Mouse (Mus musculus) E14TG2a.4 (cell line): ENCODE measurements at regions not wholly inside any gene's neighbourhood (a gene's known extent, or its start where the extent isn't known, plus 50 kb on each side); places are given as distances from the start of the nearest gene placed in this dataset.
"Not testable (repeated sequence)": the region's sequence is repeated elsewhere in the genome, so short reads cannot be mapped to it uniquely, and the experiment has no call there.

Source experiments
- H3K27me3 ChIP-seq: 2 replicates; pipeline ENCODE4 v1.6.1; 2014; ENCODE audit warnings: low read length, control low read depth; ENCODE audit not compliant: insufficient read depth
- H3K36me3 ChIP-seq: 2 replicates; pipeline ENCODE4 v1.6.1; 2014; ENCODE audit warnings: low read length, control low read depth; ENCODE audit not compliant: insufficient read depth
- H3K4me1 ChIP-seq: replicated peaks from 2 replicates; pipeline ENCODE4 v1.6.1; 2014; ENCODE audit warnings: low read depth, low read length, control low read depth
- H3K4me3 ChIP-seq: replicated peaks from 2 replicates; pipeline ENCODE4 v1.5.1; 2014; ENCODE audit warnings: mild to moderate bottlenecking, low read length
- H3K9me3 ChIP-seq: 2 replicates; pipeline ENCODE4 v1.6.1; 2014; ENCODE audit warnings: low read length, control low read depth
- CTCF ChIP-seq: conservative IDR thresholded peaks from 2 replicates; pipeline ENCODE4 v1.5.1; 2014; ENCODE audit warnings: low read length
- NANOG ChIP-seq: IDR thresholded peaks from 2 replicates; pipeline ENCODE4 v1.6.1; 2014; ENCODE audit warnings: borderline replicate concordance, low read length, mixed read lengths
- POU5F1 ChIP-seq: IDR thresholded peaks from 2 replicates; pipeline ENCODE4 v1.6.1; 2014; ENCODE audit warnings: low read length, borderline replicate concordance

DNA sequence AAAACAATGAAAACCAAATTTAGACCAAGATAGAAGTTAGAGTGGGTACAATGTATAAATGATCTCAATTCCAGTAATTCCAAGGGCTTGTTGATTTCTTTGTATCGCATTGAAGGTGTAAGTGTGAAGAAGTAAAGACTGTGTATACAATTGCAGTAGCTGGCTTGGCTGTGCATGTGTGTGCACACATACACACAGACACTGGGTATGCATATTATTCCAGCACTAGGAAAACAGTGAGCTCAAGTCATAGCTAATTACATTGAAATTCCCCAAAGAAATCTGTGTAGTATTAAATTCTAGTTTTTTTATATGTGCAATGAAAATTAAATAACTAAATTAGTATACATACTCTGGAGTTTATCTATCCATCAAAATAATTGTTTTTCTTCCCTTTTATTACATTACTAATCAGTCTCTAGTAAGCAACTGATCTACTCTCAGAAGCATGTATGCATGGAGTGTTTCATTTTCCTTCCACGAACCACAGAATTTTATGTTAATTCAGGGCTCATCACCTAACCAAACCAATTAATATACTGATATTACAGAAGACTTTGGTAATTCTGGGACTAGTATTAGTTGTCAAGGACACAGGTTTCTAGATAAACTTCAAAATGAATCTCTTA, 56.5 kb downstream of the Gm8797 start:
- Histone ChIP-seq H3K4me1 (no peaks in the 10 kb centered on the region), H3K9me3 (no peaks in the 10 kb centered on the region), H3K4me3 (no peak overlapping the region), H3K36me3 (no peaks in the 10 kb centered on the region), H3K27me3 (no peaks in the 10 kb centered on the region)
- TF ChIP-seq POU5F1 = no peak
- no peak for TF ChIP-seq CTCF
- TF ChIP-seq NANOG = no peak

DNA sequence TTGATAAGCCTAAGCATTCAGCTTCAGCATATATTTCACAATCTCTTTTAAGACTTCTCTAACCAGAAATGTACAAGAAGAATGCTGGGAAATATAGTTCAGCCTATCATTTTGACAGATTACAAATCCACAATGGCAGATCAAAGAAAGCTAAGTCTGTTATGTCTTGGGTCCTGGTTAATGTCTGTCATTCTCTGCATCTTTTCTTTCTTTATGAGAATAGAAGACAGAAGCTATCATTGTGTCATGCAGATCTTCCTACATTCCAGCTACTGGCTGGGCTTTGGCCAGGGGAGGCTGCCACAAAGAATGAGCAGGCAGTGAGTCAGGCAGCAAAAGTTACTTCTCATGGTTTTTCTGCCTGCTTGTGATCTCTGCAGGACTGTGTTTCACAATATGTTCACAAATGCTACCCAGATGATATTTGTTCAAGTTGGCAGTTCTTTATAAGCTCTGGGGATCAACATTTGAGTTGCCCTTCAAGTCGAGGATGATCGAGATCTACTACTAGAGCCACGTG, 60.5 kb downstream of the Gm8797 start:
- H3K4me3 ChIP-seq = no peak overlapping the region
- H3K4me1 ChIP-seq = no peaks in the 10 kb centered on the region
- no peak for TF ChIP-seq POU5F1
- TF ChIP-seq CTCF = no peak
- no peak for TF ChIP-seq NANOG
- H3K36me3 ChIP-seq = no peaks in the 10 kb centered on the region
- no peaks in the 10 kb centered on the region for H3K9me3 ChIP-seq
- no peaks in the 10 kb centered on the region for H3K27me3 ChIP-seq

DNA sequence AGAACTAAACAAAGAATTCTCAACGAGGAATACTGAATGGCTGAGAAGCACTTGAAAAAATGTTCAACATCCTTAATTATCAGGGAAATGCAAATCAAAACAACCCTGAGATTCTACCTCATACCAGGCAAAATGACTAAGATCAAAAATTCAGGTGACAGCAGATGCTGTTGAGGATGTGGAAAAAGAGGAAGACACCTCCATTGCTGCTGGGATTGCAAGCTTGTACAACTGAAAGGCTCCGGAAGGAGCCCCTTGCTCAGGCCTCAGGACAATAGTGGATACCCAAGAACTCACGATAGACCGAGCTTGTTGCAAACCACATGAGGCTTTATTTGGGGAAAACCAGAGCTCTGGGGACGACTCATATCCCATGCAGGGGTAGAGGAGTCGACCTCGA, 69.6 kb downstream of the Gm8797 start:
- H3K4me1 ChIP-seq, H3K27me3 ChIP-seq, H3K9me3 ChIP-seq, H3K4me3 ChIP-seq, H3K36me3 ChIP-seq: not testable (repeated sequence)

DNA sequence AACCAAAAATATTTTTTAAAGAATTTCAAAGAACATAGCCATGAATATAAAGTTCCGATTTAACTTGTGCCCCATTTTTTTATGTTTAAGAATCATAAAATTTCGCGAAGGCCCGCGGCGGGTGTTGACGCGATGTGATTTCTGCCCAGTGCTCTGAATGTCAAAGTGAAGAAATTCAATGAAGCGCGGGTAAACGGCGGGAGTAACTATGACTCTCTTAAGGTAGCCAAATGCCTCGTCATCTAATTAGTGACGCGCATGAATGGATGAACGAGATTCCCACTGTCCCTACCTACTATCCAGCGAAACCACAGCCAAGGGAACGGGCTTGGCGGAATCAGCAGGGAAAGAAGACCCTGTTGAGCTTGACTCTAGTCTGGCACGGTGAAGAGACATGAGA, 109.6 kb downstream of the Gm8797 start:
- H3K4me1 ChIP-seq, H3K36me3 ChIP-seq, H3K27me3 ChIP-seq, H3K9me3 ChIP-seq, H3K4me3 ChIP-seq: not testable (repeated sequence)

DNA sequence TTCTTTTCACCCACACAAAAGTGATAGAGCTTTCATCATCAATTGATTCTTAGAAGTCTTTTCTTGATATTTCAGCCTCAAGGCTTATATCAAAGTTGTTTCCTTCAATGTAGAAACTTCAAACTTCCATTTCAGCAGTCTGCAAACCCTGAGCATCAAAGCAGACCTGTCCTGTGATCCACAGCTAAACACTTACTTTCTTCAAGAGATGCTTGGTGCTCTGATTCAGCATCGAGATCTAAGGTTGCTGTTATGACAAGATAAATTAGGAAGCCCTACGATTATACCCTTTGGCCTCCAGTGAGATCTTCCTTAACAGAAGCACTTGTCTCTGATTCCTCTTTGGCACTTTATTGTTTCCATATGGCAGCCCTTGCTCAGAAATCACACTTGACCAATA, 119.8 kb downstream of the Gm8797 start:
- no peaks in the 10 kb centered on the region for H3K27me3 ChIP-seq
- no peak for TF ChIP-seq CTCF
- TF ChIP-seq NANOG = no peak
- TF ChIP-seq POU5F1 = no peak
- no peaks in the 10 kb centered on the region for H3K36me3 ChIP-seq
- no peak overlapping the region for H3K4me3 ChIP-seq
- H3K4me1 ChIP-seq = no peaks in the 10 kb centered on the region
- no peaks in the 10 kb centered on the region for H3K9me3 ChIP-seq

DNA sequence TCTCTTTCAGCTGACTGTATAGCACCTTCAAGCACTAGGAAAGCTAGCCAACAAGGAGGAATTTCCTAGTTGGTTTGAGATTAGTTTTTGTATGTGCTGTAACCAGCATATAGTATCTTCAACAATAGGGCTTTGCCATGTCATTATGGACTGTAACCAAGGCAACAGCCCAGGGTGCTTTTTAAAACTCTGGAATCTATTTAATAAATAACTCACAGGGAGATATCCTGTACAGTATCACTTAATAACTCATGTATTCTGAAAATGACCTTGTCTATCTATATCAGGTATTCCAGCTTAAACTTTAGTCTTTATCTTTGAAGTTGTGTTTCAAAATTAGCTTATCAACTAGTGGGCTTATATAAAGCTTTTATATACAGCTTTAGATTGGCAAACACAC, 128.5 kb downstream of the Gm8797 start:
- Histone ChIP-seq H3K27me3 (no peaks in the 10 kb centered on the region), H3K9me3 (peaks cover 8% of the 10 kb centered on the region)
- no peak for TF ChIP-seq CTCF
- TF ChIP-seq POU5F1 = no peak
- TF ChIP-seq NANOG = no peak

DNA sequence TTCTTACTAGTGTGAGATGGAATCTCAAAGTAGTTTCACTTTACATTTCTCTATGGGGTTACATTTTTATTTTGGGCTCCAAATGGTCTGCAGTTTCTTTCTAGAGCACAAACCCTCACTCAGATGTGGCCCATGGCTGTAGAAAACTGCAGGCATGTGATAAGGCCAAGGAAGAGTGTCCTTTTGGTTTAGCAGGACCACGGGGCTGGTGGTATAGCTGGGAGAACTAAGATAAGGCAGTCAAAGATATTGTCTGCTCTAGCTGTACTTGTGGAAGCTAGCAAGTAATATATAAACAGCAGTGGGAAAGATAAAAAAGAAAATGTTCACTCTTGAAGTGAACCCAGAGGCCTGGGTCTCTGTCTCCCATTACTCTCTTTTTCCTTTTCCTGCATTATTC, 166.9 kb downstream of the Gm8797 start:
- Histone ChIP-seq H3K4me3 (no peak overlapping the region), H3K36me3 (no peaks in the 10 kb centered on the region), H3K4me1 (no peaks in the 10 kb centered on the region), H3K9me3 (no peaks in the 10 kb centered on the region), H3K27me3 (no peaks in the 10 kb centered on the region)
- TF ChIP-seq POU5F1 (no peak), NANOG (no peak), CTCF (no peak)

More for the DNA sequence above, 128.5 kb downstream of the Gm8797 start:
- Histone ChIP-seq H3K4me1 (no peaks in the 10 kb centered on the region), H3K4me3 (no peak overlapping the region), H3K36me3 (no peaks in the 10 kb centered on the region)

DNA sequence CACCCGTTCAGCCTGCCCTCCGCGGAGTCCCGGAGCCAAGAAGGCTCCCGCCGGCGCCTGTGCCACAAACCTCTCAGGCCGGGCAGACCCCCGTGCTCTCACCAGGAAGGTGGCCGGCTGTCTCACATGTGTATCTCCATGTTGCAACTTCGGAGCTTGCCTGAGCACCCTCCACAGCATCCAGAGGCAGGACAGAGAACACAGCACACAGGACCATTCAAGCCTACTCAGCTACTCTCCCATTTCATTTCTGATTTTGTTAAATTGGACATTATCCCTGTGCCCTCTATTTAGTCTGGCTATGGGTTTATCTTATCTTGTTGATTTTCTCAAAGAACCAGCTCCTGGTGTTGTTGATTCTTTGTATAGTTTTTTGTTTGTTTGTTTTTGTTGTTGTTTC, 199.6 kb downstream of the Gm8797 start:
- not testable (repeated sequence) for H3K4me1 ChIP-seq, H3K4me3 ChIP-seq, H3K36me3 ChIP-seq, H3K27me3 ChIP-seq
- H3K9me3 ChIP-seq = peaks cover 18% of the 10 kb centered on the region

DNA sequence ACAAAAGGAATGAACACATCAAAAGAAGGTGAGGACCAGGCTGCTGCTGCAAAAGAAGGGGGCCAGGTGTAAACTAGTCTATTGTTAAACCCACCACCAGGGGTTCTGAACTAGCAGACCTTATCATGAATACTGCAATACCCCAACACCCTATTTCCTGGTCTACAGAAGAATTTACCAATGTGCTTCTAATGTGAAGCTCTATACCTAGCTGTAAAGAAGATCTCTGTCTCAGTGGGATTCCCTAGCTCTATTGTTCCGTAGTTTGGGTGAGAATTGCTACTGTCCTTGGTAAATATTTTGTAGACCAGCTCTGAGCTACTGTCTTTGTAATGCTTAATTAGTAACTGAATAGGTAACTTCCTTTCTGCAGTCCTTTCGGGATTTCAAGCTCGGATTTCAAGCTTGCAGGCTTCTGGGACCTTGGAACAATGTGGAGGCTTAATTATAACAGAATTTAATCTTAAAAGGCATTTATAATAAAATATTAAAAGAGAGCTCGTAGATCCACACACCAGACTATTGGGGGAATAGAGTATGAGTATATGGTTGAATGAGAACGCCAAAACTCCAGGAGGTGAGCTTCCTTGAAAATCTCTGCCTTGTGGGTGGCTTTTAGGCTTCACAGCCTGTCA, 238.5 kb downstream of the Gm8797 start:
- H3K36me3 ChIP-seq, H3K27me3 ChIP-seq, H3K9me3 ChIP-seq, H3K4me3 ChIP-seq: not testable (repeated sequence)
- H3K4me1 ChIP-seq = peaks cover 22% of the 10 kb centered on the region
- TF ChIP-seq NANOG = peak; percentile 91
